Mouse (Mus musculus): ENCODE results near the gene Siah3. TPM values are rescaled to one million over a fixed set of nuclear protein-coding genes. Genes with fewer than 3 reads are reported as not detected.
A peak's percentile ranks its signal among the peaks of the same experiment; 100 is the strongest.

Gene Siah3
- total RNA-seq, 2 experiments from 2014 or later = 0.07 TPM; not detected in 1

- DNase-seq = no peak
- intact Hi-C loops (cut with DNase I) = no loop called here
These were observed 62.6 kb downstream of the Siah3 start for GRCm38 (mm10) chr14:75518196-75518887.

GRCm38 (mm10) chr14:75518899-75519298 lies 63.1 kb downstream of the Siah3 start:
- no peak for DNase-seq
- intact Hi-C loops (cut with DNase I) = no loop called here

DNA sequence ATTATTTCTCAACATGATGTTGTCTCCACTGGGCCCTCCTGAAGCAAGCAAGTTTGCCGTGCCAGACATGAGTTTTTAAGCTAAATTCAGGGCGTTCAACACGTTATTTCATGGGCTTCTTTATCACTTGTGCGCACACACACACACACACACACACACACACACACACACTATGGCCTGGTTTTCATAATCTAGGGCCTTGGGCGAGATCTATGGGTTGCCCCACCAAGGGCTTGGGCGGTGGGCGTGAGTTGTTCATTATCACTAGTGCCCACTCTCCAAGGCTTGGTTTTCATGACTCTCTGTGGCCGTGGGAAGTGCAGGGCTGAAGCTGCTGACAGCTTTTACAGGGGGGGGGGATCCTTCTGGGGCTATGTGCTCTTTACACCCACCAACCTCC lies 63.9 kb downstream of the Siah3 start:
- intact Hi-C loops (cut with DNase I) = no loop called here
- no peak for DNase-seq

DNA sequence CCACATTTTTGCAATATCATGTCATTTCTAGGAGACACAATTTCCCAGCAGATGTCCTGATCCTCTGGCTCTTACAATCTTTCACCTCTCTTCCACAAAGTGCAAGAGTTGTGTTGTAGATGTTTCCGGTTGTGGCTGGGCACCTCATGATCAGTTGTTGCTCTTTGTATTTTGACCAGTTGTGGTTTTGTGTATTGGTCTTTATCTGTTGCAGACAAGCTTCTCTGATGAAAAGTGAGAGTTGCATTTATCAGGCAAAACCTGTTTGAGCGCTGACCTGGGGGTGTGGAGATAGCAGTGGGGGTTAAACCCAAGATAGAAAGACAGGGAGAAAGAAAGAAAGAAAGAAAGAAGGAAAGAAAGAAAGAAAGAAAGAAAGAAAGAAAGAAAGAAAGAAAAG lies 68.9 kb downstream of the Siah3 start:
- no peak for DNase-seq

DNA sequence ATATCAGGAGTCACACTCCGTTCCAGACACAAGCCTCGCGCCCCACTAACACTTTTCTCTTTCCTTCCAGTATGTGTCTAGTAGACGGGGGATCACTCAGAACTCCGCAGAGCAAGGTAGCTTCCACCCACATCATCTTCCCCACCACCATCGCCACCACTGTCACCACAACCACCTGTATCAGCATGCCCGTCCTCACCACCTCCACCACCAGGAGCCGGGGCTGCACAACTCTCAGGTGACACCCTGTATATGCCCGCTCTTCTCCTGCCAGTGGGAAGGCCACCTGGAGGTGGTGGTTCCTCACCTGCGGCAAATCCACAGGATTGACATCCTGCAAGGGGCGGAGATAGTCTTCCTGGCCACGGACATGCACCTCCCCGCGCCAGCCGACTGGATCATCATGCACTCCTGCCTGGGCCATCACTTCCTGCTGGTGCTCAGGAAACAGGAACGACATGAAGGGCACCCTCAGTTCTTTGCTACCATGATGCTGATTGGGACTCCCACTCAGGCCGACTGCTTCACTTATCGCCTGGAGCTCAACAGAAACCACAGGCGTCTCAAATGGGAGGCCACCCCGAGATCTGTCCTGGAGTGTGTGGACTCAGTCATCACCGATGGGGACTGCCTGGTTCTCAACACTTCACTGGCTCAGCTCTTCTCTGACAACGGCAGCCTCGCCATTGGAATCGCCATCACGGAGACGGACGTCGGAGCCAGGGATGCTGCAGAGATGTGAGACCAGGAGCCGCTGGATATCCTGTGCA lies 69.8 kb downstream of the Siah3 start:
- DNase-seq = no peak
- intact Hi-C loops (cut with DNase I) = no loop called here

More for the DNA sequence above, 68.9 kb downstream of the Siah3 start:
- intact Hi-C loops (cut with DNase I) = no loop called here

GRCm38 (mm10) chr14:75527464-75528190 lies 71.8 kb downstream of the Siah3 start:
- intact Hi-C loops (cut with DNase I) = no loop called here

GRCm38 (mm10) chr14:75530815-75531353 lies 75.1 kb downstream of the Siah3 start:
- intact Hi-C loops (cut with DNase I) = no loop called here
- DNase-seq = no peak

More at GRCm38 (mm10) chr14:75527464-75528190, 71.8 kb downstream of the Siah3 start:
- peak; percentile 73 to 82 for DNase-seq

DNA sequence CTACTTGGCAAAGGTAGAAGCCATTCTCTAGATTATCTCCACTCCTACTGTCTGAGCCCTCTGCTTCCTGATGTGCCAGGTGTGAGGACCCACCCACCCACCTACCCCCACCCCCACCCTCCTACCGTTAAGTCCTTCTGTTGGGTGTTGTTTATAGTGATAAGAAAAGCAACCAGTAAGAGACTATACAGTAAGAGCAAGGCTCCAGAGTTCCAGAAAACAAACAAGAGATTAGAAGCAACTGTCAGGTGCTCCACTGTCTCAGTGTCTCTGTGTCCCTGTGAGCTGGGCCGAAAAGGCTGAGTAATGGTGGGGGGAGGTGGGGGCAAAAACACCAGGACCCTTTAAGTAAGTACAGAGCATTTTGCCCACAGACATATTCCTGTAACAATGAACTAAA lies 83.4 kb downstream of the Siah3 start:
- intact Hi-C loops (cut with DNase I) = no loop called here
- DNase-seq = no peak

GRCm38 (mm10) chr14:75540216-75540995 lies 84.6 kb downstream of the Siah3 start:
- DNase-seq = no peak
- intact Hi-C loops (cut with DNase I) = no loop called here

DNA sequence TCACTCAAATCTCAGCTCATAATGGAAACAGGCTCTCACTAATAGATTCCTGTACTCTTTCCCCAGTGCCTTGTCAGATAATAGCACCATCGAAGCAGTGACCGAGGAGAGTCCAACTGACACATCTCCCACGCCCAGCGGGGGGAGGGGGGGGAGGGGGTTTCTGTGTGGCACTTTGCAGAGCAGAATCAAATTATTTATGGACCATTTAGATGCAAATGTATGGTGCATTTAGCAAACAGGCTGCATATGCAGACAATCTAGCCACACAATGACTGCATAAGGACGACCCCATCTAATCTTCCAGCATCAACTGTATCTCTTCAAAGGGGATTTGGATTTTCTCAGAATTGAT lies 85.2 kb downstream of the Siah3 start:
- intact Hi-C loops (cut with DNase I) = no loop called here
- DNase-seq = no peak

DNA sequence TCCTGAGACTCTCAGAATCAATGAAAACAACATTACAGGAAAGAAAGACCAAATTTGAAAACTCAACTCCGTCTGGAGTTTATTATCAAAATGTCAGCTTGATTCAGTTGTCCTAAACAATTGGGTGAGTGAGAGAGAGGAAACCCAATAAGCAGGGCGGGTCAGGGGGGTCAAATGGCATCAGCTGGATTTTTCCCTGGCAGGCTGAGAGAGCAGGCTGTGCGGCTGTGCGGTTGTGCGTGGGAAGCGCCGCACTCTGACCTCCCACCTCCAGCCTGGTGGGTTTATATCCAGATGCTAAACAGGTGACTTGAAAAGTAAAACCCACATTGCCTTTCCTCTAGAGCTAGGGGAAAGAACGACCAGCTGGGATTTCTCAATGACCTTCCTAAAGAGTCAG lies 85.9 kb downstream of the Siah3 start:
- intact Hi-C loops (cut with DNase I) = no loop called here

DNA sequence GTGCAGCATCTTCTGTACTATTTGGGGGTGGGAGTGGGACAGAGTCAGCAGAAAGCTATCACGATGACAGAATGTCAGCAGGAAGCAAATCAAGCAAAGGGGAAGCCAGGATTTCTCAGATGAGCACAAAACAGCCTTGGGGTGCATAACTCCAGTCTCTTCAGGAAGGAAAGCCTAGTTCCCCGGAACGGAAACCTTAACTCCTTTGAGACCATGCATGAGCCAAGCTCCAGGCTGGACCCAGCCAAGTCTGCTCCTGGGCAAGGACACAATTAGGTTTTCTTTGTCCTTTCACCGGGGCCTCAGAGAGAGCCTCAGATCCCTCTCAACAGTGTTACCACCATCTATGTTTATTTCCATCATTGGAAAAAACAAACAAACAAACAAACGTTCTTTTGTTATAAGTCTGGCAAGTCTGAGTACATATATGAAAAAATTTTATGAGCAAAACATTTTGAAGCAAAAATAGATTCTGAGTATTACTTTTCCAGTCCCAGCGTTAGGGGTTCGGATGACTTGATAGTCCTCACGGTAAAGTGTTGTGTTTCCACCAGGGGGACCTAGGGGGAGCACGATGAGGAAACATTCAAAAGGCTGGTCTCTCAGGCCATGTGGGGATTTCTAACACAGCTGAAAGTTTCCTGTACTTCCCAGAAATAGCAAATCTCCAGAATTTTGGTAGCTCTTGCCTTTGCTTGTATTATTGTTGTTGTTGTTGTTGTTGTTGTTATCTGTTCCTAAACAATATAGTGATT lies 106.0 kb downstream of the Siah3 start:
- peak; percentile 48 to 60 for DNase-seq
- intact Hi-C loops (cut with DNase I) = no loop called here

More for the DNA sequence above, 85.9 kb downstream of the Siah3 start:
- no peak for DNase-seq

DNA sequence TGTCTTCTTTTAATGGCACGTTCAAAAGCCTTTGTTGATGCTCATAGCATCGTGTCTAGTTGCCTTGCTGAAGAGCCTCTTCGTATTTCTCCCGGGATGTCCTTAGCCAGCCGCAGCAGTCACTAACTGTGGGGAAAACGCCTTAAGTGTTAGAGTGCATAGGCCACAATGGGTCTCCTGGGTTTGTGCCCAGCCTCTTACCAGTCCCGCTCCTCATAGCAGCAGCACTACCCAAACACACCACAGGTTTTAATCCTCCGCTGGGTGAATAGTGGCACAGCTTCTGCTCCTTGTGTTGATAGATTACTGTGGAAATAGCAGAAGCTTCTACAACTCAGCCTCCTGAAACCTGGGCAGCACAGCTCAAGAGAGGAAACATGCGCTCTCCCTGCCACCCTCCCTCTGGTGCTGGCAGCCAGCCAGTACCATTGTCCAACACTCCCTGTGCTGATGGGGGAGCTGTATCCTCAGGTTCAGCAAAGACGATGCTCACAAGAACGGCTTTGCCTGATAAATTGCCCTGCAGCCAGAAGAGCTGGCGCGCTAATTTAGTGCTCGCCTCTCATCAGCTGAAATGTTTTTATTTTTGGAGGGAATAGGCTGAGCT lies 109.9 kb downstream of the Siah3 start:
- intact Hi-C loops (cut with DNase I) = no loop called here
- peak; percentile 55 to 61 for DNase-seq

DNA sequence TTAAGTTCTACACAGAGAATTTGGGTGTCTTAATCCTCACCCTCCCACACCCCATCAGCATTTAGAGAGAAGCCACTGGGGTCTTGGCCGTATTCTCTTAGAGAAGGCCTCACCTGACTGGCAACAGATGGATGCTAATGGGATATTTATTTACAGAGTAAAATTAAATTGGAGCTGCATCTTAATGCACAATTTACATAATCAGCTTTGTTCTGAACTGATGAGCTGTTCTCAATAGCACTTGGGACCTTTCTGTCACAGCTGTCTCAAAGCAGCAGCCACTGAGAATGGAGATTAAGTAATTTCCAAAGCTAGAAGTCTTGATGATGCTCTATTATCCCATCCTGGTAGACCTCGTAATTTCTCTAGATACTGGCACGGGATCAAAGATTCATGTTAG lies 110.5 kb downstream of the Siah3 start:
- intact Hi-C loops (cut with DNase I) = no loop called here

DNA sequence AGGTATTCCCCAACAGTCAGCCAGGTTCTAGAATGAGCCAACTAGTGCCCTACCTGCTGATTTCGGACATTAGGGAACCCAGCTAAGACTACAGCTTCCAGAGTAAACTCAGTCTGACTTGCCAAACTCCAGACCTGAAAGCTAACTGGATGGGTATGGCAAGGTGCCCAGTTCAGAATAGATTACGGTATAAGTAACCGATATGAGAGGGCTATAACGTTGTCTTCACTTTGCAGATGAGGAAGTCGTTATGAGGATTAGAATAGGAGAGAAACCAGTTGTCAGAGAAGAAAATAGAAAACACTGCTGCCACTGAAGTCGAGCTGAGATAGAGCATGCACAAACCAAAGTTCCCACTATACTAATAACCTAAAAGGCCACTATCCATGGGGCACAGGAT lies 123.2 kb downstream of the Siah3 start:
- intact Hi-C loops (cut with DNase I) = no loop called here
- no peak for DNase-seq

More for the DNA sequence above, 110.5 kb downstream of the Siah3 start:
- DNase-seq = no peak
